Mouse (Mus musculus) thymus, postnatal 0 days (tissue): ENCODE results near the gene Fbf1. TPM values are rescaled to one million over a fixed set of nuclear protein-coding genes. Genes with fewer than 3 reads are reported as not detected.
"Not testable (repeated sequence)": the region's sequence is repeated elsewhere in the genome, so short reads cannot be mapped to it uniquely, and the experiment has no call there.

Experiments used
- DNase-seq: peaks from one replicate; pipeline ENCODE4 v3.0.0-alpha.2; 2015; ENCODE audit warnings: low spot score
- polyA plus RNA-seq: library from polyadenylated mRNA; unstranded; fragments of >200 nt; fragmentation: Nextera tagmentation; extraction: Ambion mirVana; gene quantifications from 2 replicates; pipeline ENCODE4 v1.2.1, GENCODE M21; 2015

Fbf1 gene
- polyA plus RNA-seq, 1 experiment from 2014 or later = 12.0 TPM

DNA sequence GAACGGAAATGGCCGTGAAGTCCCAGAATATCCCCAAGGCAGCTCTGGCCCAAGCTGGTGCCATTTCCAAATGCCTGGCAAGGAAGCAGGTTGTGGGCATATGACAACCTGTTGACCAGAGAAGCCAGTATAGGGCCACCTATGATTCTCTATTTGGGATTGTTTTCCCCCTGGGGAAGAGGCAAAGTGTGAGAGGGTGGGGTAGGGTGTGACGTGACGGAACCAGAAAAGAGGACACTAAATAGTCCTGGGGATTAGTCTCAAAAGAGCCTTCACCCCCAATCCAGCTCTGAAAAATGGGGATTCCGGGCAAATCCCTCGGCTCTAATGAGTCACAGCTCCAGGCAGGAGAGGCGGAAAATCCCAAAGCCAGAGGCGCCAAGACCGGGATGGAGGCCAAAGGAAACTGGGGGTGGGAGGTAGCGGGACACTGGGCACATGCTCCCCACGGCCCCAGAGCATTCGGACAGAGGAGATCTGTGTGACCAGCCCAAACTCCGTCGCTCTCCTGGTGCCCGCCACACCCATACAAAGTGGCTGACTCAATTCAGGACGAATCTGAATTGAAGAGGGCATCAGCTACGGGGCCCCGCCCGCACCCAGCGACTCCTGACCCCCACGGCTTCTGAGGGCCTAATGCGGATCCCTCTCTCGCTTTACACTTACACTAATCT is 59.4 kb downstream of the Fbf1 start:
- DNase-seq = no peak

DNA sequence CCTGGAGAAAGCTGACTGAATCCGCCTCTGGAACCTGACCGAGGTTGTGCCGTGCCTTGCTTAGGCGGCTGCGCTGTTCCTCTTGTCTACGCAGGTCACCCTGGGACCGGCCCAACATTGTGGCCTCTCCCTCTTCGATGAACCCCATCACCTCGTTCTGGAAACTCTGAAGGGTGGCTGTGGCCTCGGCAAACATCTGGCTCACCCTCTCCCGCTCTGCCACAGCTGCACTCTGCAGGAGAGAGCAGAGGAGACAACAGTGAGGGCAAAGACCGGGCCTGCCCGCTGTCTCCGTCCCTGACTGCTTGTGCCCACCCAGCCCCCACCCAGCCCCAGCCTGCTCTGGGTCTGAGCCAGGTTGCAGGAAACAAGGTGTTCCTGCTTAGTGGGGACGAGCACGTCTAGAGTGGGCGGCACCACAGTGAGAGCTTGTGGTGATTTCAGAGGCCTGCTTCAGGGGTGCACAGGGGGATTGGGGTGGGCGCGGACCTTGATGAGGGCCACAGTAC is 60.1 kb downstream of the Fbf1 start:
- DNase-seq = no peak

DNA sequence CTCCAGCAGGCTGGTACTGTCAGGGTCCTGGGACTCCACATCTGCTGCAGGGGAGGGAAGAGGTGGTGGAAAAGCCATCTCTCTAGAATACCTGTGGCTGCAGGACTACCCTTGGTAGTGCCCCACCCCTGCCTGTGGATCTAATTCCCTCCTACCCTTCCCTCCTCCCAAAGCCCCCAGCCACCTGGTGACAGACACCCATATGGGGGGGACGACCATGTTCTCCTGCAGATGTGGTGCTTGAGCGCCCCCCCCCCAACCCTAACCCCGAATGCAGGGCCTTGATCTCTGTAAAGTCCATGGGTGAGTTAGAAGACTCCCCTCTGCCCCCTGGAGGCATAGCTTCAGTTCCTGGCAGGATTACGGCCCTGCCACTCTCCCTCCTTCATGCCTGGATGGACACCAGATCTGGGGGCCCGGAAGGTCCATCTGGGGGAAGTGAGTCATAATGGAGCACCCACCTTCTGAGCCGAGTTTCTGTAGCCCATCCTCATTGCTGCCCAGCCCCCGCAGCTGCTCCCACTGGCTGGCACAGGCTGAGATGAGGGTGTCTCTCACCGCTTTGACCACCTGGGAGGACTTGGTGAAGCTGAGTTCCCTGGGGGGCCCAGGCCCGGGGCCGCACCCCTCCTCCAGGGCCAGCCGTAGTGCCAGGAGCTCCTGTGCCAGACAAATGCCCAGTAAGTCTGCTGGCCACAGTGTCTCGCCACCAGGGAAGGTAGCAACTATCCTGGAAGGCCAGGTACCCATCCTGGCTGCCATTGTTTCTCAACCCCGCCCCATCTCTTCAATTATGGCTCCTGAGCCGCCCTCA is 60.8 kb downstream of the Fbf1 start:
- no peak for DNase-seq

DNA sequence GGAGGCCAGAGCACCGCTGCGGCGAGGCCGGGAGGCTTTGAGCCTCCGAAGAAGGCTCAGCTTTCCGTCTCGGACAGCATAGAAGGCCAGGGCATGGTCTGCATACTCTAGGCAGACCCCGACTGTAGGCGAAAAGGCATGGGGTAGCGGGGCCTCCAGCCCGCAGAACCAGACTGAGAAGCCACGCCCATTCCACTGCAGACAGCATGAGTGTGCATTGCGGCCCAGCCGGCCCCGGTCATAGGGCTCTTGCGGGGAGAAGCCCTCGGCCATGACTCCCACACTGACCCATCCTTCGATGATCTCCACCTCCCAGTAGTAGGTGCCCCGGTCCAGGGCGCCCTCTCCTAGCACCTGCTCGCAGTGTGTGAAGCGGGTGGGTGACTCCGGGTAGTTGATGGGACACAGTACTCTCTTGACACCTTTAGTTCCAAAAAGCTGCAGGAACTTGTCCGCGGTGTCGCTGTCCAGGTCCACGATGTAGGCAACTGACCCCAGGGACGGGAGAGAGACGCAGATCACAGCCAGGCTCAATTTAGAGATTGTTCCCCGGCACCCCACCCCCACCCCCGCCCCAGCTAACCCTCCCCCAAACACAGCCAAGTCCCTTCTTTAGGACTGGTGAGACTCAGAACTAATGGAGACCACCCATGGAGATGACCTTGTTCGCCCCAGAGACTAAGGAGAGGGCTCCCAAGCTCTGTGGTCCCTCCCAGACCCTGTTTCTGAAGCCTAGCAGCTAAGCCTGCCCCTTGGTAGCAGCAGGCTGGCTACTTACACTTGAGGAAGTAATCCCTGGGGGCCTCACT is 61.6 kb downstream of the Fbf1 start:
- no peak for DNase-seq

DNA sequence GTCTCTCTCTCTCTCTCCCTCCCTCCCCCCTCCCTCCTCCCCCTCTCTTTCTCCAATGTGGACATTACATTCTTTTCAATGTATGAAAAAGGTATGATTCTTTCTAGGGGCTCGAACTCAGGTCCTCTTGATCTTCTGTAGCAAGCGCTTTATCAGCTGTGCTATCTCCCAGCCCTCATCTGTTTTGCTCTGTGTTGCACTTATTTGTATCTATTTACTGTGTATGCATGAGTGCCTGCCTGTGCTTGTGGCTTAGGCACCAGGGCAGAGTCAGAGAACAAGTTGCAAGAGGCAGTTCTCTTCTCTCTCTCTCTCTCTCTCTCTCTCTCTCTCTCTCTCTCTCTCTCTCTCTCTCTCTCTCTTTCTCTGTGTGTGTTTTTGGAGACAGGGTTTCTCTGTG is 62.9 kb downstream of the Fbf1 start:
- DNase-seq = no peak

DNA sequence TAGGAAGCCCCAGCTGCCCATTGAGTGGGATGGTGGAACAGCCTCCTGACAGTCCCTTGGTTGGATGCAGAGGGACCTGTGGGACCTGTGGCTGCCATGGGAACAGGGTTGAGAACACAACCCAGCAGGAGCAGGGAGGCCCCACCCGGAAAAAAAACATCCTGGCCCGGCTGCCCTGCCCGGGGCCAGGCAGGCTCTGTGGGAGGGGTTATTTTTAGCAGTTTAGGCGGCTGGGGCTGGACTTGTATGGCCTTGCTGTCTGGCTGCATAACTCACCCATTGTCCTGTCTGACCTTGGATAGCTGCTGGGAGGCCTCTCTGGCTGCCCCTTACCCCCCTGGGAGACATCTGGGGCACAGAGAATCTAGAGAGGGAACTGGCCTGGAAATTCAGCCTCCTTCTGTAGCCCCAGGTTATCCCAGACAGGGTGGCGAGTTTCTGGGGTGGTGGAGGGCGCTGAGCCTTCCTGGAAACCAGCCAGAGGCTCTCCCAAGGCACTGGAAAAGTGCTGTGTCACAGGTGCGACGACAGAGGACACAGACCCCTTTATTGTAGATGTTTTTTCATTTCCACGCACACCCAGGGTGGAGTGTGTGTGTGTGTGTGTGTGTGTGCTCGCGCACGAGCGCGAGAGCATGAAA is 63.8 kb downstream of the Fbf1 start:
- peak; percentile 12 for DNase-seq

DNA sequence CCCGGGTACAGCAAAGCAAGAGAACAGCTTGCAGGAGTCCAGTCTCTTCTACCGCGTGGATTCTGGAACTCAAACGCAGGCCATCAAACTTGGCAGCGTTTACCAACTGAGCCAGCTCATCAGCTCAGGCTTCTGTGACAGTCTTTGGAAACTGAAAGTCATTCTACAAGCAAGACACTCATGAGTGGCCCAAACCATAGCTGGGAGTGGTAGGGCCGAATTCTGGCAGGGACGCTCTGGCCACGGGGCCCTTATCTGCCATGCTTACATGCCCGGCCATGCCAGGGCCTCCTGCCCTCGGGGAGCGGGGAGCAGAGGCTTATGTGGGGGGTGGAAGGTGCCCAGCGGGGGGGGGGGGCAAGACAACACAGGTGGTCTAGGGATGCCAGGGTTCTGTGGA is 64.4 kb downstream of the Fbf1 start:
- no peak for DNase-seq

DNA sequence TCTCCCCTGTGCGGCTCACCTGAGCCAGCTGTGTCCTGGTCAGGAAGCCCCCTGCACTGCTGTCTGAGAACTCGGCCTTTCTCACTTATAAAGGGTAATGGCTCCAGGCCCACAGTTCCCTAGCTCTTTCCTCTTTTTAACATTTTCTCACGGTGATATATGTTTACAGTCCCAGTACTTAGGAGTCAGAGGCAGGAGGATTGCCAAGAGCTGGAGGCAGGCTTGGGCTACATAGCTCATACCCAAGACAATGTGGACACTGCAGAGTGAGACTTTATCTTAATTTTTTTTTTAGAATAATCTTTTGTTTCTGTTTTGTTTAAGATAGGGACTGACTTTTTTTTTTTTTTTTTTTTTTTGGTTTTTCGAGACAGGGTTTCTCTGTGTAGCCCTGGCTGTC is 65.5 kb downstream of the Fbf1 start:
- no peak for DNase-seq

DNA sequence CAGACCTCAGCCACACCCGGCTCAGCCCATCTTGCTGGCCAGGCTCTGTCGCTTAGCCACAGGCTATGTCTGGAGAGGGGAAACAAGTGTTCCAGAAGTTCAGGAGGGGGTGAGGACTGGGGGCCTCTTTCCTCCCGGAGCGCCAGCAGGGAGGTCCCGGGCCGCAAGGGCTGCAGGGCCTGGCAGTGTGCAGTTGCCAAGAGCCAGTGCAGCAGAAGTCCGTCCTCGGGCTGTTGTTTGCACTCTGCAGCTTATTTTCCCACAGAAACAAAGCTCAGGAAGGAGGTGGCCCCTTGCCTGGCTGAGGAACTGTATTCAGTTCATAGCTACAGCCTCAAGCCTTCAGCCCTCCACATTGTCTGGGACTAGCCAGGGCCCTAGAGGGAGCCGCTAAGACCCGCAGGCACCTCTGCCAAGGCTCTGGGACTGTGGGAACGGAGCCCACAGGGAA is 66.0 kb downstream of the Fbf1 start:
- DNase-seq = no peak

DNA sequence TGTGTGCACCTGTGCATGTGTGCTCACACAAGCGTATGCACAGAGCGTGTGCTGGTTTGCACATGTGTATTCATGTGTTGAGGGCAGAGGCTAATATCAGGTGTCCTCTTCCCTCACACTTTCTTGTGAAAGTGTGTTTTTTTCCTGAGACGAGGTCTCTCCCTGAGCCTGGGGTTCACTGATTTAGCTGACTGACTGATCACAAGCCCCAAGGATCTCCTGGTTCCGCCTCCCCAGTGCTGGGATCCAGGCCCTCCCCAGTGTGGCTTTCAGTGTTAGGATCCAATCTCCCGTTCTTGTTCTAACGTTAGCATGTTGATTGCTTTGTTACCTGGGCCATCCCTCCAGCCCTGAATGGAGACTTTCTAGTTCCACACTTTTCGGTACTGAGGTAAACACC is 67.1 kb downstream of the Fbf1 start:
- no peak for DNase-seq

DNA sequence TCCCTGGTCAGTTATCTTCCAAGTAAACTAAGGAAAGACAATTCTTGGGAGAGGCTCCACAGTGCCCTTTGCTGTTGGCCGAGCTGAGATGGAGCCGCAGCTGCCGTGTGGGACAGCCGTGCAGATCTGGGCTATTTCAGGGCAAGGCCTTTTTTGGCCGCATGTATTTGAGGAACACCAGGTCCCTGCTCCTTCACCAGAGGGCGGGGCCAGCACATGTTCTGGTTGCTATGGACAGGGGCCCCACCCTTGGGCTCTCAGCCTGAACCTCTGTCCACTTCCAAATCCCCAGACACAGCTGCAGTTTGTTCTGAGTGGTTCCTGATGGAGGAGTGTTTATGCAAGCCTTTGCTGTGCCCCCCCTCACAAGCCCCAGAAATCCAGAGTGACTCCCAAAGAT is 67.6 kb downstream of the Fbf1 start:
- no peak for DNase-seq

DNA sequence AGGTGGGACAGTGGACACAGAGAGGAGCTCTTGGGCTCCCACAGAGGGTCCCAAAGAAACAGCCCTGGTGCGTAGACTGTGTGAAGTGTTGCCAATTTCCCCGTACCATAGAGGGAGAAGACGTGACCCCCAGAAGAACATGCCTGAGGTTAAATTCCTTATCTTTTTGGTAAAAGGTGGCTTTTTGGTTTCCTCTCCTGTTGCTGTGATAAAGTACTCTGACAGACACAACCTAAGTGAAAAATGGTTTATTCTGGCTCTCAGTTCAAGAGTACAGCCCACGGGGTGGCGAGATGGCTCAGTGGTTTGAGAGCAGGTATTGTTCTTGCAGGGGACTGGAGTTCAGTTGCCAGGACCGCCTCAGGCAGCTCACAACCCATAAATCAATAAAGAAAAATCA is 68.5 kb downstream of the Fbf1 start:
- no peak for DNase-seq

DNA sequence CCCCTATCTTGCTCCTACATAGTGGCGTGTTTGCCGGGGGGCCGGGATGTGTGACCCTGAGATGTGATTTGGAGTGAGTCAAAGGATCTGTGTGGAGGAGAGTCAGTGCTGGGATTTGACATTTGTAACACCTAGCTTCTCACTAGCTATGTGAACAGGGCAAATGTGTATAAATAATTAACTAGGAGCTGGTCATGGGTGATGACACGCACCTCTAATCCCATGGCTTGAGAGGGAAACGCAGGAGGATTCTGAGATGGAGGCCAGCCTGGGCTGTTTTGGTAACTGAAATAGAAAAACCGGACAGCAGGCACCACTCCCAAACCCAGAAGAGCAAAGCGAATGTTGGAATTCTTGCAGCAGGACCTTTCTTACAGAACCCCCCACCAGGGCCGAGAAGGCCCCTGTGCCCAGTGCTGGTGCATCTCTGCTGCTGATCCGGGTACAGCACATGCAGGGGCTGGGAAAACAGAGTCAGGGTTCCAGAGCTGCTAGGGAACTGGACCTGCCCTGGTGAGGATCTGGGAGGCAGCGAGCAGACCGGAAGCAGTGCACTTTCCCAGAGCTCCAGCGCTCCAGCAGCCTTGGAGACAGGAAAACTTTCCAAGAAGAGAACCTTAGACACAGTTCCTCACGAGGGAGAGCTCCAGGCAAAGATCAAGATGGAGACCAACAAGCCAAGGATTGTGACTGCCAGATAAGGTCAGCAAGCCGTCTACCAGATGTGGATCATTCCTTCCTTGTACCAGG is 69.1 kb downstream of the Fbf1 start:
- no peak for DNase-seq

DNA sequence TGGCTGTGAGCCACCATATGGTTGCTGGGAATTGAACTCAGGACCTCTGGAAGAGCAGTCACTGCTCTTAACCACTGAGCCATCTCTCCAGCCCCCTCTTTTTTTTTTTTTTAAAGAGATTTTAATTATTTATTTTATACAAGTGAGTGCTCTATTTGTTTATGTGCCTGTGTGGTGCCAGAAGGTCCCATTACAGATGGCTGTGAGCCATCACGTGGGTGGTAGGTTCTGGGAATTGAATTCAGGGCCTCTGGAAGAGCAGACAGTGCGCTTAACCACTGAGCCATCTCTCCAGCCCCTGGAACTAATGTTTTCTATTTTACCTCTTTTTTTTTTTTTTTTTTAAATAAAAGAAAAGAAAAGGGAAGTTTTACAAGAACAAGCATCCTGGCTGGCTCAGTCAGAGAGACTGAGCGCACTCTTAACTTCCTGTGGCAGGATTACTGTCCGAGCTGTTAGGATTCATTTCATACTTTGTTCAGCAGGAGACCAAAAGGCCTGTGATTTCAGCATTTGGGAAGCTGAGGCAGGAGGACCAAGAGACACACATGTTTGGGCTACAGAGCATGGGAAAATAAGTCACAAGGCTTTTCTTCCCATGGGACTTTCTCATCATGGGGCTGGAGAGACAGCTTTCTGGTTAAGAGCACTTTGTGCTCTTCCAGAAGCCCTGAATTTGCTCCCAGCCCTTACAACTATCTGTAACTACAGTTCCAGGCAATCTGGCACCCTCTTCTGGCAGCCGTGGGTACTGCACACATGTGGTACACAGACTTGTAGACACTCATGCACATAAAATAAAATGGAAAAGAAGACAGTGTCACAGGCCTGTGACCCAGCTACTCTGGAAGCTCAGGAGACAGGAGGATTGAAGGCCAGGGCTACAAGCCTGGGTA is 71.5 kb downstream of the Fbf1 start:
- no peak for DNase-seq

DNA sequence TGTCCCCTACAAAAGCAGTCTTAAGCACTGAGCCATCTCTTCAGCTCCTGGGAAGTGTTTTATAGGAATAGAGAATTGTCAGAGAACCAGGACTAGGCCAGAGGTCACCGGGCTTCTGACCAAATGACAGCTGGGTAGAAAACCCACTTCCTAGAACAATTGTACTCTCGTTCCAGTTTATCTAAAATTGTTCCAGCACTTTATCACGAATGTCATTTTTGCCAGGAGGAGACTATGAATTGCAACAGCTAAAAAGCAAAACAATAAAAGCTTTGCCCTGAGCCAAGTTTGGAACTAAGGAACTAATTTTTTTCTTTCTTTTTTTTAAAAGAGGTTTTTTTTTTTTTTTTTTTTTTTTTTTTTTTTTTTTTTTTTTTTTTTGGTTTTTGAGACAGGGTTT is 72.4 kb downstream of the Fbf1 start:
- DNase-seq = no peak

DNA sequence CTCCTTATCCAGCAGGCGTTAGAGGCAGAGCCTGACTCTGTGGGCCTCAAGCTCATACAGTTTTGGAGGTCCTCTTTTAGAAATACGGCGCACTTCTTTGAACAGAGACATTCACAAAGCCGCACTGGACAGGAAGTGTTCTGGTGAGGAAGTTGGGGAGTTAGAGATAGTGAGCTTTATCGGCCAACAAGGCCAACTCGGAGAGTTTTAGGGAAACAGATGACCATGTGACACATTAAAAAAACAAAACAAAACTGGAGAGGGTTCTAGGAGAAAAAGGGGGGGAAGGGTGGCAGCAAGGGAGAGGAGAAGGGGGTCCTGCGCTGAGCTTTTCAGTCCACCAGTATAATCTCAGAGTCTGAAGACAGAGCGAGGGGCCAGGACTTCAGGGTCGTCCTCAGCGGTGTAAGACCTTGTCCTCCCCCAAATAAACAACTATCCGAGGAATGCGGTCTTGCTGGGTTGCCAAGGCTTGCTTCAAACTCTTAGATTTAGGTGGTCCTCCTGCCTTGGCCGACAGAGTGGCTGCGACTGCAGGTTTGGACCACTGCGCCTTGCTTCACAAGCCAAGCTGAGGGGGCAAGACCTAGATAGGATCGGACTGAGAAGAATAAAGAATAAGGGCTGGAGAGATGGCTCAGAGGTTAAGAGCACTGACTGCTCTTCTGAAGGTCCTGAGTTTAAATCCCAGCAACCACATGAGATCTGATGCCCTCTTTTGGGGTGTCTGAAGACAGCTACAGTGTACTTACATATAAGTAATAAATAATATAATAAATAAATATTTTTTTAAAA is 74.0 kb downstream of the Fbf1 start:
- no peak for DNase-seq

DNA sequence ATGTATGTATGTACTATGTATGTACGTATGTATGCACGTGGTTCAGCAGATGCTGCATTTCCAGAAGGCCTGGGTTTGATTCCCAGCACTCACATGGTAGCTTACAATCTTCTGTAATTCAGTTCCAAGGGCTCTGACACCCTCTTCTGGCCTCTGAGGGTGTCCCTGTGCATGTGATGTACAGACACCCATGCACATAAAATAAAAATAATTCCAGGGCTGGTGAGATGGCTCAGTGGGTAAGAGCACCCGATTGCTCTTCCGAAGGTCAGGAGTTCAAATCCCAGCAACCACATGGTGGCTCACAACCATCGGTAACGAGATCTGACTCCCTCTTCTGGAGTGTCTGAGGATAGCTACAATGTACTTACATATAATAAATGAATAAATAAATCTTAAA is 75.0 kb downstream of the Fbf1 start:
- not testable (repeated sequence) for DNase-seq
